ENCODE assay signal across 23 mouse cellular contexts in the genomic region with DNA sequence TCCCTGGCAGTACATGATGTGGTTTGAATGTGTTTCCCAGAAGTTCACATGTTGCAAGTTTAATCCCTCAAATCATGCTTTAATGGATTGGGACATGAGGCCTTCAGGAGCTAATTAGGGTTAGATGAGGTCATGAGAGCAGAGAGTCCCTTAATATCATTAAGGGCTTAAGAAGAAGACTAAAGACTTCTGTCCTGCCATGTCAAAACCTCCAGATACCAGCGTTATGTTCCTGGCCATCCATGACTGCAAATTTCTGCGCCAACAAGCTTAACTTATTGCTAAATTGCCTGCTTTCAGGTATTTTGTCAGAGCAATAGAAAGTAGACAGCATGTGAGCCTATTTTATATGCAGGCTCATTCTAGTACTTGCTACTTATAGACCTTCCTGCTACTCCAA.
"Had no signal": no experiment of that assay in that cellular context is flagged by ENCODE, and none has a peak within 500 bp of the region (broad histone marks: within the 10 kb centered on the region; RNA-seq: fewer than 3 reads in every experiment).

No protein-coding gene starts in this region.

- ATAC-seq: forebrain, embryonic 13.5 days; forebrain, embryonic 14.5 days; forebrain, embryonic 15.5 days; forebrain, embryonic 16.5 days; forebrain, postnatal 0 days had no signal

- DNase-seq: cerebellum, adult 18-20 months; cerebellum, adult 2 months; cerebellum, adult 8-10 months; cerebellum, adult 9-10 months; cerebellum, adult 9-11 months; cerebellum, postnatal 10 days; cerebellum, postnatal 14 days; cerebellum, postnatal 25 days; cerebellum, postnatal 36 days; embryo, embryonic 11 days; forebrain, postnatal 0 days; gastrocnemius, adult 2 months; gastrocnemius, postnatal 10 days; gastrocnemius, postnatal 14 days; gastrocnemius, postnatal 25 days; gastrocnemius, postnatal 36 days; heart, adult 11 months; heart, adult 18-20 months; heart, adult 2 months had no signal
